Mouse (Mus musculus) spleen, adult 2 months (tissue): Measurements from ENCODE around the gene Zfp358. TPM values are rescaled to one million over a fixed set of nuclear protein-coding genes. Genes with fewer than 3 reads are reported as not detected.
A peak's percentile ranks its signal among the peaks of the same experiment; 100 is the strongest.

Experiments used
- DNase-seq, 2 experiments: peaks; one replicate each; pipeline versions ENCODE4 v3.0.0 to v3.0.0-alpha.2; 2012 to 2021; ENCODE audit warnings: low spot score in 2 of 2, low read depth in 1 of 2
- H3K27ac ChIP-seq: fragments of 200-500 bp; 2 replicates; pipeline ENCODE4 v1.5.1; 2012; ENCODE audit warnings: low read length, inconsistent platforms; ENCODE audit not compliant: insufficient read depth
- H3K27me3 ChIP-seq: fragments of 200-500 bp; 2 replicates; pipeline ENCODE4 v1.6.1; 2012; ENCODE audit warnings: mild to moderate bottlenecking, moderate library complexity, low read length, inconsistent platforms; ENCODE audit not compliant: control insufficient read depth, insufficient read depth
- H3K36me3 ChIP-seq: fragments of 200-500 bp; 2 replicates; pipeline ENCODE4 v1.6.1; 2012; ENCODE audit warnings: mild to moderate bottlenecking, low read length, inconsistent platforms; ENCODE audit not compliant: control insufficient read depth, insufficient read depth
- H3K4me1 ChIP-seq: fragments of 200-500 bp; 2 replicates; pipeline ENCODE4 v1.6.1; 2011; ENCODE audit warnings: inconsistent platforms; ENCODE audit not compliant: control insufficient read depth, insufficient read depth, insufficient read length
- H3K4me3 ChIP-seq: fragments of 200-500 bp; 2 replicates; pipeline ENCODE4 v1.5.1; 2011; ENCODE audit warnings: mild to moderate bottlenecking, inconsistent platforms; ENCODE audit not compliant: insufficient read depth, insufficient read length; ENCODE audit errors: extremely low read depth
- CTCF ChIP-seq: fragments of 200-500 bp; IDR thresholded peaks from 2 replicates; pipeline ENCODE4 v1.5.1; 2011; ENCODE audit warnings: mild to moderate bottlenecking, inconsistent platforms; ENCODE audit not compliant: insufficient read depth, insufficient read length, insufficient replicate concordance; ENCODE audit errors: extremely low read depth
- POLR2A ChIP-seq: fragments of 200-500 bp; IDR thresholded peaks from 2 replicates; pipeline ENCODE4 v1.6.1; 2011; ENCODE audit warnings: low read depth, low read length, inconsistent platforms
- WGBS: fragments of 180-500 bp; shearing (Covaris S2); methylation state at CpG from one replicate; pipeline ENCODE4 v1.1.7; 2018; 5-methylcytosine and 5-hydroxymethylcytosine counted together
- polyA plus RNA-seq: library from polyadenylated mRNA; depleted of rRNA; stranded (reverse); fragments of >200 nt; gene quantifications from 2 replicates; pipeline ENCODE4 v1.2.3, GENCODE M21; 2012; rRNA removed

The Zfp358 gene
- 22.9 and 32.5 TPM in 2 replicates for polyA plus RNA-seq

DNA sequence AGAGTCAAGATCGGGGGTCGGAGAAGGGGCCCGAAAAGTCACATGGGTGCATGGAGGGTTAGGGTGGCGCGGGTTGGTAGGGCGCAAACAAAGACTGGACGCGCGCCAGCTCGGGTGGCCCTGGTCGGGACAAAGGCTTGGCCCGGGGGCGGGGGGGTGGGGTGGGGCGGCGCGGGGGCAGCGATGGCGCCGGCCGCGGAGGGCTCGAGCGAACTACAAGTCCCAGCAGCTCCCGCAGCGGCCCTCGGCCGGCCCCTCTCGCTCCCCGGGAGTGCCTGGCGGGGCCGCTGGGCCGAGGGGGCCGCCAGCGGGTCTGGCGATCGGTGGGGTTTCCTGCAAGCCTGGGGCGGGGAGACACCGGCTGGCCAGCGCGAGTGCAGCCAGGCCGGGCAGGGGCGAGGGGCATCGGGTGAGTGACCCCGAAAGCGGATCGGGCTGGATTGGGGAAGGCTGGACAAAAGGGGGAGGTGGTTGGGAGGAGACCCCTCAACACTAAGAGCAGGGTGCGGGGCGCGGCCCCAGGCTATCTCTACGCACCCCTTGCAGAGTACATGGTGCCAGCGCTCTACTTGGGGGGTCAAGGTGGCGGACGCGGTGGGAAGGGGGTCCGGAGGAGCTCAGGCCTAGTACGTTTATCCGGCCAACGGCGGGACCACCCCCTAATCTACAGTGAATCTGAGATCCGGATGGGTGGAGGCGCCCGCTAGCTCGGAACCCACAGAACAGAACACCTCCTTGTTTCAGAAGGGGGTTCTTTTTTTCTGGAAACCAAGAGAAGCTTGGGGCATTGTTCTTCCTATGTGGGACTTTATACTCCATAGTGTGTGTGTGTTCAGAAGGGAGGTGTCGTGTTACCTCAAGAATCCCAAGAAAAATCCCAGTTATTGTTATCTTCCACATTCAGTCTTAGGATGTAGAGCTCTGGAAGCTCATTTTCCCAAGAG, at the start of gene Zfp358:
Gene Zfp358, plus strand, starts transcription at position 238 of the 944 bp plus-strand sequence.
- H3K36me3 ChIP-seq, result no peaks in the 10 kb centered on the region; the same call in 1 of the 2 replicates
- peak in 1 of 2 experiments; percentile 61 for DNase-seq
- whole genome bisulfite sequencing, result 2% methylated on average over 62 of the region's 64 CpGs
- H3K27ac ChIP-seq, result peak within 1 kb of the TSS; percentile 45
- peak within 1 kb of the TSS; percentile 95 for H3K4me3 ChIP-seq
- H3K27me3 ChIP-seq, result no peaks in the 10 kb centered on the region
- TF ChIP-seq POLR2A, result no peak
- 0 out of 2 replicates have a peak, but pooled peaks cover 3% of the 10 kb centered on the region for H3K4me1 ChIP-seq

DNA sequence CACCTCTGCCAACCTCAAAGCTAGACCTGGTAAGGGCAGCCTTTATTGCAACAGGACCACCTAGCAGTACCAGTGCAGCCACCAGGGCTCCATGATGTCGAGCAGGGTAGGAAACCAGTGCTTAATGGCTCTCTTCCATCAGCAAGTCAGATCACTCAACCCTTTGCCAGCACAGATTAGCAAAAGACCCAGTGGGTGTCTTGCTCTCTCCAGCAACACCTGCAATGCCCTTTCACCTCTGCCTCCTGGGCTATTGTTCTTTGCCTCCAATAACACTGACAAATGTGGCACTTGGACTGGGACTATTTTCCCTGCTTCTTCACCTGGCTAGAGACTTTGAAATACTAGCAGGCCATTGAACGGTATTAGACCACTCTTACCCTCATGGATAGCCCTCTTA, 43.7 kb upstream of the Zfp358 start:
- no peak for TF ChIP-seq POLR2A
- TF ChIP-seq CTCF, result no peak
- Histone ChIP-seq H3K27me3 (no peaks in the 10 kb centered on the region), H3K4me1 (no peaks in the 10 kb centered on the region), H3K27ac (no peak overlapping the region), H3K36me3 (peaks cover 73% of the 10 kb centered on the region), H3K4me3 (no peak overlapping the region)
- 92% methylated on average over 2 of the region's 2 CpGs for WGBS
- no peak for DNase-seq

GRCm38 (mm10) chr8:3450670-3451069, 42.3 kb upstream of the Zfp358 start:
- Histone ChIP-seq H3K36me3 (peaks cover 76% of the 10 kb centered on the region), H3K27ac (no peak overlapping the region), H3K27me3 (no peaks in the 10 kb centered on the region), H3K4me3 (no peak overlapping the region), H3K4me1 (no peaks in the 10 kb centered on the region)
- peak; percentile 8 to 29 for DNase-seq
- TF ChIP-seq CTCF (peak; percentile 90), POLR2A (no peak)
- 54% methylated on average over 5 of the region's 5 CpGs for WGBS

- TF ChIP-seq POLR2A (no peak), CTCF (no peak)
- 98% methylated on average over 25 of the region's 25 CpGs for WGBS
- Histone ChIP-seq H3K27me3 (no peaks in the 10 kb centered on the region), H3K4me3 (no peak overlapping the region), H3K27ac (no peak overlapping the region), H3K36me3 (peaks cover 70% of the 10 kb centered on the region), H3K4me1 (no peaks in the 10 kb centered on the region)
- no peak for DNase-seq
These were observed 40.9 kb upstream of the Zfp358 start for GRCm38 (mm10) chr8:3451992-3452391.

DNA sequence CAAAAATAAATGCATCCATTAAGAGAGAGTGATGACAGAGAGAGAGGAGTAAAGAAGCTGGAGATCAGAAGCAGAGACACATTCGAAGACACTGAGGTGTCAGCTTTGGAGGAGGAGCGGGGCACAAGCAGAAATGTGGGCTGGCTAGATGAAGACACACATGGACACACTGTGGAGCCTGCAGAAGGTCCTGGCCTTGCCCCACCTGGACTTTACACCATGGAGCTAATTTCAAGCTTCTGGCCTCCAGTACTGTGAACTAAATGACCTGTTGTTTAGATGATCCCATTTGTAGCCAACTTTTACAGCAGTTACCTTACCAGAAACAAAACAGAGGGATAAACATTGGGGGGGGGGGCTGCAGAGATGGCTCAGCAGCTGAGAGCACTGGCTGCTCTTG, 29.7 kb upstream of the Zfp358 start:
- no peak overlapping the region for H3K27ac ChIP-seq
- no peak for TF ChIP-seq CTCF
- no peak for TF ChIP-seq POLR2A
- no peaks in the 10 kb centered on the region for H3K4me1 ChIP-seq
- WGBS, result 96% methylated on average over 2 of the region's 2 CpGs
- H3K27me3 ChIP-seq, result no peaks in the 10 kb centered on the region
- no peaks in the 10 kb centered on the region for H3K36me3 ChIP-seq
- DNase-seq, result no peak
- no peak overlapping the region for H3K4me3 ChIP-seq

DNA sequence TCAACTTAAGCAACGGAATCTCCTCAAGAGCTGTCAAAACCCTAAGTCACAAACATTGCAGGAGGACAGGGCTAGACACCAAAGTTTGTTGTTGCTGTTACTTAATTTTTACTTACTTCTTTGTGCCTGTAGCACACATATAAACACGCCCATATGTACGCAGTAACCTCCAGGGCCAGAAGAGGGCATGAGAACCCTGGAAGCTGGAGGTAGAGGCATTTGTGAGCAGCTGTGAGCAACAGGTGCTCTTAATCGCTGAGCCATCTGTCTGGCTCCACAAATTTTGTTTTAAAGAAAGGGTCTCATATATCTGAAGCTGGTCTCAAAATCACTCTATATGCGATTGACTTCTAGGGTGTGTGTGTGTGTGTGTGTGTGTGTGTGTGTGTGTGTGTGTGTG, 28.6 kb upstream of the Zfp358 start:
- no peak overlapping the region for H3K4me3 ChIP-seq
- H3K27ac ChIP-seq, result no peak overlapping the region
- H3K4me1 ChIP-seq, result no peaks in the 10 kb centered on the region
- no peaks in the 10 kb centered on the region for H3K36me3 ChIP-seq
- TF ChIP-seq POLR2A (no peak), CTCF (no peak)
- WGBS, result 68% methylated on average over 5 of the region's 5 CpGs
- DNase-seq, result peak in 1 of 2 experiments; percentile 29
- H3K27me3 ChIP-seq, result no peaks in the 10 kb centered on the region
